Mouse (Mus musculus): ENCODE data around the gene Tbc1d22b. TPM values are rescaled to one million over a fixed set of nuclear protein-coding genes. Genes with fewer than 3 reads are reported as not detected.

Tbc1d22b gene
- polyA plus RNA-seq, 1 experiment from 2014 or later, result 24.3 TPM

GRCm38 (mm10) chr17:29545241-29545640 is 4.3 kb upstream of the Tbc1d22b start:
- Histone ChIP-seq H3K9ac (no peak overlapping the region), H3K4me3 (replicated peaks) (no peak overlapping the region), H3K9me3 (no peaks in the 10 kb centered on the region), H3K4me1 (peaks cover 6% of the 10 kb centered on the region), H3K4me2 (no peak overlapping the region), H3K36me3 (replicated peaks) (no peaks in the 10 kb centered on the region), H3K27ac (no peak overlapping the region), H3K27me3 (no peaks in the 10 kb centered on the region)
- ATAC-seq (ENCODE audit: low FRiP score), result no peak
- WGBS, result 95% methylated on average over 5 of the region's 5 CpGs

- no peak overlapping the region for H3K4me2 ChIP-seq
- H3K4me1 ChIP-seq, result peaks cover 17% of the 10 kb centered on the region
- no peaks in the 10 kb centered on the region for H3K27me3 ChIP-seq
- no peaks in the 10 kb centered on the region for H3K9me3 ChIP-seq
- no peaks in the 10 kb centered on the region for H3K36me3 ChIP-seq (replicated peaks)
- WGBS, result 88% methylated on average over 3 of the region's 3 CpGs
- no peak overlapping the region for H3K4me3 ChIP-seq (replicated peaks)
- no peak overlapping the region for H3K27ac ChIP-seq
- ATAC-seq (ENCODE audit: low FRiP score), result no peak
- H3K9ac ChIP-seq, result no peak overlapping the region
Observed at GRCm38 (mm10) chr17:29548494-29548893, 1.1 kb upstream of the Tbc1d22b start.

DNA sequence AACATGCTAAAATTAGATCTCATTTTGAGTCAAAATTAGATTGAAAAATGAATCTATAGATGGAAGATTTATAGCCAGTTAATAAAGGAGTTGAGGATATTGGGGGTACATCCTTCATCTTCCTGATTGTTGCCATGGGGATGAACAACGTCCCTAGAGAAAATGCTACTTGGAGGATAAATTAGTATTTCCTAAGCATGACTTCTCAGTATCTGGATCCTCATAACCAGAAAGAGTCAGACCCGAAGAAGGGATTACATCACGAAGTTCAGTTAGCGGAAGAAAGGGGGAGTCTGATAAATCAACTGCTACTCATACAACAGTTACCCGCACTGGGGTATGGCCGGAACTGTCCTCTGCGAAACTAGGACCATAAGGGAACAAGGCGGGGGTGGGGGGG is 591 bp upstream of the Tbc1d22b start:
- Histone ChIP-seq H3K9me3 (no peaks in the 10 kb centered on the region), H3K9ac (no peak overlapping the region), H3K4me2 (peak overlapping the region; percentile 80), H3K4me3 (replicated peaks) (peak overlapping the region; percentile 93; the same call in 1 of the 2 replicates), H3K4me1 (peaks cover 17% of the 10 kb centered on the region), H3K36me3 (replicated peaks) (no peaks in the 10 kb centered on the region), H3K27me3 (no peaks in the 10 kb centered on the region), H3K27ac (no peak overlapping the region)
- ATAC-seq (ENCODE audit: low FRiP score), result no peak
- WGBS, result 50% methylated on average over 8 of the region's 8 CpGs

- H3K27ac ChIP-seq, result no peak overlapping the region
Observed at GRCm38 (mm10) chr17:29551019-29551418, 1.4 kb downstream of the Tbc1d22b start.

GRCm38 (mm10) chr17:29552162-29552732 is 2.7 kb downstream of the Tbc1d22b start, which contains the start of gene Tmem217:
Tmem217 (minus strand) TSS chr17:29552385.
- Histone ChIP-seq H3K4me1 (peaks cover 17% of the 10 kb centered on the region), H3K4me2 (peak within 1 kb of the TSS; percentile 80; the same call in 1 of the 2 replicates), H3K27ac (no peak within 1 kb of the TSS), H3K9me3 (no peaks in the 10 kb centered on the region), H3K4me3 (replicated peaks) (no peak within 1 kb of the TSS), H3K27me3 (no peaks in the 10 kb centered on the region), H3K9ac (no peak within 1 kb of the TSS), H3K36me3 (replicated peaks) (no peaks in the 10 kb centered on the region)
- 92% methylated on average over 5 of the region's 5 CpGs for WGBS
- ATAC-seq (ENCODE audit: low FRiP score), result no peak

More at GRCm38 (mm10) chr17:29551019-29551418, 1.4 kb downstream of the Tbc1d22b start:
- WGBS, result 65% methylated on average over 6 of the region's 6 CpGs
- peaks cover 17% of the 10 kb centered on the region for H3K4me1 ChIP-seq
- ATAC-seq (ENCODE audit: low FRiP score), result no peak
- H3K9me3 ChIP-seq, result no peaks in the 10 kb centered on the region
- H3K36me3 ChIP-seq (replicated peaks), result no peaks in the 10 kb centered on the region
- peak overlapping the region; percentile 80 for H3K4me2 ChIP-seq
- no peaks in the 10 kb centered on the region for H3K27me3 ChIP-seq
- H3K4me3 ChIP-seq (replicated peaks), result no peak overlapping the region
- H3K9ac ChIP-seq, result no peak overlapping the region

GRCm38 (mm10) chr17:29554176-29554575 is 4.6 kb downstream of the Tbc1d22b start:
- Histone ChIP-seq H3K4me3 (replicated peaks) (no peak overlapping the region), H3K36me3 (replicated peaks) (no peaks in the 10 kb centered on the region), H3K9me3 (no peaks in the 10 kb centered on the region), H3K9ac (no peak overlapping the region), H3K4me1 (peaks cover 17% of the 10 kb centered on the region), H3K4me2 (no peak overlapping the region), H3K27me3 (no peaks in the 10 kb centered on the region), H3K27ac (no peak overlapping the region)
- no peak for ATAC-seq (ENCODE audit: low FRiP score)

DNA sequence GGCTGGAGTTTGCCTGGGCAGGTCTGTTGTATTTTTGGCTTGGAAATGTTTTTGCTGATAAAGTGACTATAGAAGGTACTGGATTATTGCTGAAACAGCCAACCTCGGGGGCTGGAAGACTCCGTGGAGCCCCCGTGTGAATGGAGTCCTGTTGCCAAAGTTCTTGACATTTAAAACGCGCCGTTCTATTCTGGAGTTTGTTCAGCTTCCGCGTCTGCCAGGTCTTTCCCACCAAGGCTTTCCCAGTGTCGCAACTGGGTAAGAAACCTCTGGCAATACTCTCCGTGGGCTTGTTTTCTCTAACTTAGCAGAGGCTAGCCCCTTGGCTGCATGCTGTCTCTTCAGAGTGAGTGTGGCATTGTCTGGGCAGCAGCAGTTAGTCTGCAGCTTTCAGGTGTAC is 6.9 kb downstream of the Tbc1d22b start:
- Histone ChIP-seq H3K4me1 (no peaks in the 10 kb centered on the region), H3K9me3 (no peaks in the 10 kb centered on the region; the same call in 1 of the 2 replicates), H3K4me2 (no peak overlapping the region), H3K4me3 (replicated peaks) (no peak overlapping the region), H3K27ac (no peak overlapping the region), H3K27me3 (no peaks in the 10 kb centered on the region), H3K9ac (no peak overlapping the region), H3K36me3 (replicated peaks) (peaks cover 7% of the 10 kb centered on the region)
- no peak for ATAC-seq (ENCODE audit: low FRiP score)
- WGBS, result 95% methylated on average over 10 of the region's 10 CpGs

GRCm38 (mm10) chr17:29556893-29557292 is 7.3 kb downstream of the Tbc1d22b start:
- Histone ChIP-seq H3K9me3 (no peaks in the 10 kb centered on the region; the same call in 1 of the 2 replicates), H3K9ac (no peak overlapping the region), H3K27ac (no peak overlapping the region), H3K4me3 (replicated peaks) (no peak overlapping the region), H3K36me3 (replicated peaks) (peaks cover 7% of the 10 kb centered on the region), H3K4me1 (no peaks in the 10 kb centered on the region), H3K4me2 (no peak overlapping the region), H3K27me3 (no peaks in the 10 kb centered on the region)
- 95% methylated on average over 7 of the region's 7 CpGs for WGBS
- no peak for ATAC-seq (ENCODE audit: low FRiP score)

- H3K36me3 ChIP-seq (replicated peaks), result peaks cover 7% of the 10 kb centered on the region
- H3K27ac ChIP-seq, result no peak overlapping the region
- WGBS, result 89% methylated on average over 5 of the region's 5 CpGs
- no peak overlapping the region for H3K9ac ChIP-seq
- ATAC-seq (ENCODE audit: low FRiP score), result no peak
- H3K4me3 ChIP-seq (replicated peaks), result no peak overlapping the region
- H3K27me3 ChIP-seq, result no peaks in the 10 kb centered on the region
- H3K4me1 ChIP-seq, result no peaks in the 10 kb centered on the region
- H3K4me2 ChIP-seq, result no peak overlapping the region
- no peaks in the 10 kb centered on the region; the same call in 1 of the 2 replicates for H3K9me3 ChIP-seq
Observed at GRCm38 (mm10) chr17:29558476-29558875, 8.9 kb downstream of the Tbc1d22b start.

GRCm38 (mm10) chr17:29565521-29565920 is 15.9 kb downstream of the Tbc1d22b start:
- no peaks in the 10 kb centered on the region for H3K27me3 ChIP-seq
- no peak overlapping the region for H3K4me3 ChIP-seq (replicated peaks)
- H3K9me3 ChIP-seq, result no peaks in the 10 kb centered on the region
- ATAC-seq (ENCODE audit: low FRiP score), result no peak
- no peaks in the 10 kb centered on the region for H3K4me1 ChIP-seq
- WGBS, result 97% methylated on average over 5 of the region's 5 CpGs
- no peak overlapping the region for H3K9ac ChIP-seq
- H3K4me2 ChIP-seq, result no peak overlapping the region
- no peak overlapping the region for H3K27ac ChIP-seq
- peaks cover 41% of the 10 kb centered on the region for H3K36me3 ChIP-seq (replicated peaks)

DNA sequence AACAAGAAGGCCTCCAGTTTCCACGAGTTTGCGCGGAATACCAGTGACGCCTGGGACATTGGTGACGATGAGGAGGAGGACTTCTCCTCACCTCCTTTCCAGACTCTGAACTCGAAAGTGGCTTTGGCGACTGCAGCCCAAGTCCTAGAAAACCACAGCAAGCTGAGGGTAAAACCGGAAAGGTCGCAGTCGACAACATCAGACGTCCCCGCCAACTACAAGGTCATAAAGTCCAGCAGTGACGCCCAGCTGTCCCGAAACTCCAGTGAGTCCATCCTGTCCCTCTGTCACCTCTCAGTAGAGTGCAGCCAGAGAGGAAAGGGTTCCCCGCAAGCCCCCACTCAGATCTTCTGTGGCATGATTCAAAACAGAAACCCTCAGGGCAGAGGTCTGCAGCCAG is 18.9 kb downstream of the Tbc1d22b start:
- WGBS, result 92% methylated on average over 15 of the region's 15 CpGs
- H3K36me3 ChIP-seq (replicated peaks), result peaks cover 70% of the 10 kb centered on the region
- H3K4me3 ChIP-seq (replicated peaks), result no peak overlapping the region

GRCm38 (mm10) chr17:29569831-29570230 is 20.2 kb downstream of the Tbc1d22b start:
- Histone ChIP-seq H3K27ac (no peak overlapping the region), H3K4me2 (no peak overlapping the region), H3K9ac (no peak overlapping the region), H3K4me3 (replicated peaks) (no peak overlapping the region), H3K4me1 (no peaks in the 10 kb centered on the region), H3K36me3 (replicated peaks) (peaks cover 74% of the 10 kb centered on the region), H3K27me3 (no peaks in the 10 kb centered on the region), H3K9me3 (no peaks in the 10 kb centered on the region)
- ATAC-seq (ENCODE audit: low FRiP score), result no peak
- 88% methylated on average over 6 of the region's 6 CpGs for WGBS

More for the DNA sequence above, 18.9 kb downstream of the Tbc1d22b start:
- no peaks in the 10 kb centered on the region for H3K4me1 ChIP-seq
- ATAC-seq (ENCODE audit: low FRiP score), result no peak
- H3K27ac ChIP-seq, result no peak overlapping the region
- H3K9ac ChIP-seq, result no peak overlapping the region
- H3K9me3 ChIP-seq, result no peaks in the 10 kb centered on the region
- H3K27me3 ChIP-seq, result no peaks in the 10 kb centered on the region
- no peak overlapping the region for H3K4me2 ChIP-seq

DNA sequence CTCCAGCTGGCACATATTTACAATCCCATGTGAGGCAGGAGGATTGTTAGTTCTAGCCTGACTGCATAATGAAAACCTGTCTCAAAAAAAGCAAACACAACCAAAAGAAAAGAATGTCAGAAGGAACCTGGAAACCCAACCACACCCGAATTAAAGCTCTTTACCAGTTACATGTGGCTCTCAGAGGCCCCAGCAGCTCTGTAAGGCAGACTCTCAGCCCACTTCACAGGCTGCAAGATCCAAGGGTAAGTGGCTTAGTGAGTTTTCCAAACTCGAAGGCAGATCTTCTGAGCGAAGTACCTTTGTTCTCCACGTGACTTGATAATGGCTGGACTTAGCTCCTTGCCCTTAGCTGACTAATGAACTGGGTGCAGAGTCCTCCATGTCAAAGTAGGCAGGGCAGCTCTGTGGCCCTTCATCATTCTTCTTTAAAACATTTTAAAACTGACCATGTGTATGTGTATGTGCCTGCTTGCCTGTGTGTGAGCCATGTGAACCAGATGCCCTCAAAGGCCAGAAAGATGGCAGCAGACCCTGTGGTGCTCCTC is 30.1 kb downstream of the Tbc1d22b start:
- Histone ChIP-seq H3K27me3 (no peaks in the 10 kb centered on the region), H3K9ac (no peak overlapping the region), H3K4me3 (replicated peaks) (no peak overlapping the region), H3K27ac (no peak overlapping the region), H3K36me3 (replicated peaks) (peaks cover 79% of the 10 kb centered on the region), H3K9me3 (no peaks in the 10 kb centered on the region), H3K4me1 (no peaks in the 10 kb centered on the region), H3K4me2 (no peak overlapping the region)
- ATAC-seq (ENCODE audit: low FRiP score), result no peak
- WGBS, result 85% methylated on average over 4 of the region's 4 CpGs

Data from forebrain, embryonic 12.5 days (tissue).